Mouse (Mus musculus) midbrain, embryonic 11.5 days (tissue): ENCODE measurements around the gene Phf21b. TPM values are rescaled to one million over a fixed set of nuclear protein-coding genes. Genes with fewer than 3 reads are reported as not detected.

Experiments
- ATAC-seq: fragments of 200-750 bp; cut with Nextera tagmentation; 2 replicates; pipeline ENCODE4 v1.8.0; 2017; ENCODE audit warnings: moderate TSS enrichment, moderate library complexity; ENCODE audit not compliant: low FRiP score
- DNase-seq: peaks from one replicate; pipeline ENCODE4 v3.0.0; 2015; ENCODE audit warnings: low spot score; ENCODE audit errors: missing footprints
- H3K27ac ChIP-seq: fragments of 300-500 bp; sonication (generic); 2 replicates; pipeline ENCODE4 v1.5.1; 2014; ENCODE audit warnings: low read depth, low read length
- H3K27me3 ChIP-seq: fragments of 300-500 bp; sonication (generic); 2 replicates; pipeline ENCODE4 v1.6.1; 2014; ENCODE audit warnings: mild to moderate bottlenecking, low read length, moderate library complexity, mixed read lengths; ENCODE audit not compliant: control insufficient read depth, insufficient read depth
- H3K36me3 ChIP-seq: fragments of 300-500 bp; sonication (generic); 2 replicates; pipeline ENCODE4 v1.6.1; 2014; ENCODE audit warnings: mild to moderate bottlenecking, low read length, moderate library complexity, mixed read lengths; ENCODE audit not compliant: control insufficient read depth, insufficient read depth
- H3K4me1 ChIP-seq: fragments of 300-500 bp; sonication (generic); 2 replicates; pipeline ENCODE4 v1.6.1; 2014; ENCODE audit warnings: low read length; ENCODE audit not compliant: control insufficient read depth, insufficient read depth
- H3K4me2 ChIP-seq: fragments of 300-500 bp; sonication (generic); 2 replicates; pipeline ENCODE4 v1.6.1; 2014; ENCODE audit warnings: mild to moderate bottlenecking, moderate library complexity
- H3K4me3 ChIP-seq: fragments of 300-500 bp; sonication (generic); 2 replicates; pipeline ENCODE4 v1.5.1; 2014; ENCODE audit warnings: low read depth, low read length
- H3K9ac ChIP-seq: fragments of 300-500 bp; sonication (generic); 2 replicates; pipeline ENCODE4 v1.6.1; 2014; ENCODE audit warnings: low read length
- H3K9me3 ChIP-seq: fragments of 300-500 bp; sonication (generic); 2 replicates; pipeline ENCODE4 v1.6.1; 2016; ENCODE audit warnings: low read length; ENCODE audit not compliant: control insufficient read depth
- WGBS: fragments of 180-500 bp; shearing (Covaris S2); extraction: QIAGEN DNeasy Blood & Tissue Kit; methylation state at CpG from one replicate; pipeline ENCODE4 v1.1.7; 2014; 5-methylcytosine and 5-hydroxymethylcytosine counted together
- polyA plus RNA-seq: library from polyadenylated mRNA; unstranded; fragments of >200 nt; fragmentation: Nextera tagmentation; extraction: Ambion mirVana; gene quantifications from 2 replicates; pipeline ENCODE4 v1.2.1, GENCODE M21; 2014

Phf21b gene
- polyA plus RNA-seq, 1 experiment from 2014 or later, result 26.8 TPM

GRCm38 (mm10) chr15:84756426-84756825, 99.4 kb downstream of the Phf21b start:
- H3K9ac ChIP-seq, result peak overlapping the region; percentile 33; the same call in 1 of the 2 replicates
- H3K27ac ChIP-seq, result no peak overlapping the region
- under 1% methylated on average over 22 of the region's 22 CpGs for WGBS
- H3K4me1 ChIP-seq, result peaks cover 17% of the 10 kb centered on the region
- no peaks in the 10 kb centered on the region for H3K36me3 ChIP-seq
- H3K27me3 ChIP-seq, result peaks cover 9% of the 10 kb centered on the region
- DNase-seq (peak; percentile 92), ATAC-seq (0 out of 2 replicates have a peak, but pooled peaks have one; percentile 35)
- peak overlapping the region; percentile 56 for H3K4me2 ChIP-seq
- peak overlapping the region; percentile 27 for H3K4me3 ChIP-seq
- H3K9me3 ChIP-seq, result no peaks in the 10 kb centered on the region

- DNase-seq, result peak; percentile 98
- Histone ChIP-seq H3K27me3 (peaks cover 9% of the 10 kb centered on the region), H3K4me3 (no peak overlapping the region), H3K4me2 (no peak overlapping the region), H3K4me1 (peaks cover 17% of the 10 kb centered on the region), H3K9me3 (no peaks in the 10 kb centered on the region), H3K36me3 (no peaks in the 10 kb centered on the region), H3K9ac (no peak overlapping the region), H3K27ac (no peak overlapping the region)
- ATAC-seq, result peak; percentile 71
- 22% methylated on average over 3 of the region's 3 CpGs for WGBS
Observed at GRCm38 (mm10) chr15:84754987-84755386, 100.9 kb downstream of the Phf21b start.

- no peaks in the 10 kb centered on the region for H3K27me3 ChIP-seq
- H3K27ac ChIP-seq, result no peak overlapping the region
- DNase-seq, result no peak
- no peak overlapping the region for H3K4me2 ChIP-seq
- no peak overlapping the region for H3K4me3 ChIP-seq
- H3K4me1 ChIP-seq, result no peaks in the 10 kb centered on the region
- H3K36me3 ChIP-seq, result no peaks in the 10 kb centered on the region
- no peaks in the 10 kb centered on the region for H3K9me3 ChIP-seq
- no peak for ATAC-seq
- 87% methylated on average over 4 of the region's 4 CpGs for WGBS
- no peak overlapping the region for H3K9ac ChIP-seq
Observed at GRCm38 (mm10) chr15:84745831-84746230, 110.0 kb downstream of the Phf21b start.

- H3K9me3 ChIP-seq, result no peaks in the 10 kb centered on the region
- no peaks in the 10 kb centered on the region for H3K27me3 ChIP-seq
- no peak overlapping the region for H3K9ac ChIP-seq
- no peak overlapping the region for H3K4me3 ChIP-seq
- ATAC-seq (no peak), DNase-seq (peak; percentile 75)
- H3K27ac ChIP-seq, result no peak overlapping the region
- no peak overlapping the region for H3K4me2 ChIP-seq
- WGBS, result 21% methylated on average over 2 of the region's 2 CpGs
- no peaks in the 10 kb centered on the region for H3K4me1 ChIP-seq
- H3K36me3 ChIP-seq, result no peaks in the 10 kb centered on the region
Observed at GRCm38 (mm10) chr15:84744308-84744707, 111.5 kb downstream of the Phf21b start.

GRCm38 (mm10) chr15:84743347-84743746, 112.5 kb downstream of the Phf21b start:
- ATAC-seq (no peak), DNase-seq (peak; percentile 81)
- no peaks in the 10 kb centered on the region for H3K4me1 ChIP-seq
- H3K27ac ChIP-seq, result no peak overlapping the region
- WGBS, result 25% methylated on average over 3 of the region's 3 CpGs
- no peak overlapping the region for H3K4me2 ChIP-seq
- no peaks in the 10 kb centered on the region for H3K9me3 ChIP-seq
- H3K9ac ChIP-seq, result no peak overlapping the region
- no peaks in the 10 kb centered on the region for H3K27me3 ChIP-seq
- H3K4me3 ChIP-seq, result no peak overlapping the region
- no peaks in the 10 kb centered on the region for H3K36me3 ChIP-seq

GRCm38 (mm10) chr15:84741573-84741972, 114.3 kb downstream of the Phf21b start:
- H3K4me3 ChIP-seq, result no peak overlapping the region
- H3K4me2 ChIP-seq, result no peak overlapping the region
- DNase-seq, result peak; percentile 41
- H3K9me3 ChIP-seq, result no peaks in the 10 kb centered on the region
- H3K27me3 ChIP-seq, result no peaks in the 10 kb centered on the region
- H3K36me3 ChIP-seq, result no peaks in the 10 kb centered on the region
- no peak for ATAC-seq
- no peak overlapping the region for H3K9ac ChIP-seq
- 82% methylated on average over 3 of the region's 3 CpGs for WGBS
- H3K4me1 ChIP-seq, result no peaks in the 10 kb centered on the region
- no peak overlapping the region for H3K27ac ChIP-seq

- DNase-seq (peak; percentile 78), ATAC-seq (no peak)
- no peaks in the 10 kb centered on the region for H3K36me3 ChIP-seq
Observed at GRCm38 (mm10) chr15:84738246-84738645, 117.6 kb downstream of the Phf21b start.

GRCm38 (mm10) chr15:84736994-84737346, 118.9 kb downstream of the Phf21b start:
- DNase-seq (peak; percentile 79), ATAC-seq (no peak)
- no peaks in the 10 kb centered on the region for H3K9me3 ChIP-seq
- no peak overlapping the region for H3K4me3 ChIP-seq
- H3K4me2 ChIP-seq, result no peak overlapping the region
- no peak overlapping the region for H3K9ac ChIP-seq
- no peaks in the 10 kb centered on the region for H3K27me3 ChIP-seq
- H3K27ac ChIP-seq, result no peak overlapping the region
- 52% methylated on average over 2 of the region's 4 CpGs for WGBS
- no peaks in the 10 kb centered on the region for H3K4me1 ChIP-seq
- no peaks in the 10 kb centered on the region for H3K36me3 ChIP-seq

More at GRCm38 (mm10) chr15:84738246-84738645, 117.6 kb downstream of the Phf21b start:
- Histone ChIP-seq H3K9me3 (no peaks in the 10 kb centered on the region), H3K4me3 (no peak overlapping the region), H3K27ac (no peak overlapping the region), H3K27me3 (no peaks in the 10 kb centered on the region), H3K9ac (no peak overlapping the region), H3K4me1 (no peaks in the 10 kb centered on the region), H3K4me2 (no peak overlapping the region)
- 87% methylated on average over 7 of the region's 7 CpGs for WGBS

- ATAC-seq (no peak), DNase-seq (peak; percentile 56)
- H3K27ac ChIP-seq, result no peak overlapping the region
- 80% methylated on average over 11 of the region's 11 CpGs for WGBS
- no peaks in the 10 kb centered on the region for H3K4me1 ChIP-seq
- no peak overlapping the region for H3K9ac ChIP-seq
- H3K36me3 ChIP-seq, result no peaks in the 10 kb centered on the region
- H3K4me2 ChIP-seq, result no peak overlapping the region
- H3K27me3 ChIP-seq, result no peaks in the 10 kb centered on the region
- H3K4me3 ChIP-seq, result no peak overlapping the region
- H3K9me3 ChIP-seq, result no peaks in the 10 kb centered on the region
Observed at GRCm38 (mm10) chr15:84736346-84736993, 119.4 kb downstream of the Phf21b start.
